Mouse (Mus musculus) ovary, postnatal 10 days (tissue): ENCODE data around the gene Il23r.
"Not testable (repeated sequence)": the region's sequence is repeated elsewhere in the genome, so short reads cannot be mapped to it uniquely, and the experiment has no call there.

Source experiments
- DNase-seq: peaks from one replicate; pipeline ENCODE4 v3.0.0; 2022; ENCODE audit warnings: low spot score

Il23r gene

GRCm38 (mm10) chr6:67491755-67492154 is at the start of gene Il23r:
Il23r (minus strand) TSS chr6:67491855.
- DNase-seq: no peak

- DNase-seq: no peak
Observed at GRCm38 (mm10) chr6:67535777-67536054, 44.1 kb upstream of the Il23r start, which contains the start of gene Tacstd2. Tacstd2 (minus strand) TSS chr6:67535796.

- DNase-seq: no peak
Observed at GRCm38 (mm10) chr6:67535005-67535776, 43.5 kb upstream of the Il23r start.

- DNase-seq: no peak
Observed at GRCm38 (mm10) chr6:67534191-67535004, 42.7 kb upstream of the Il23r start.

GRCm38 (mm10) chr6:67532665-67533440 is 41.2 kb upstream of the Il23r start:
- no peak for DNase-seq

GRCm38 (mm10) chr6:67531822-67532162 is 40.1 kb upstream of the Il23r start:
- no peak for DNase-seq

- no peak for DNase-seq
Observed at GRCm38 (mm10) chr6:67530992-67531821, 39.6 kb upstream of the Il23r start.

- no peak for DNase-seq
Observed at GRCm38 (mm10) chr6:67526356-67526755, 34.7 kb upstream of the Il23r start.

GRCm38 (mm10) chr6:67510752-67511151 is 19.1 kb upstream of the Il23r start:
- DNase-seq: no peak

GRCm38 (mm10) chr6:67501938-67502337 is 10.3 kb upstream of the Il23r start:
- not testable (repeated sequence) for DNase-seq

- DNase-seq: no peak
Observed at GRCm38 (mm10) chr6:67481012-67481411, 10.6 kb downstream of the Il23r start.

GRCm38 (mm10) chr6:67471242-67471641 is 20.4 kb downstream of the Il23r start:
- DNase-seq: no peak

GRCm38 (mm10) chr6:67459424-67459823 is 32.2 kb downstream of the Il23r start:
- DNase-seq: no peak

GRCm38 (mm10) chr6:67451330-67451729 is 40.3 kb downstream of the Il23r start:
- DNase-seq: no peak

GRCm38 (mm10) chr6:67445866-67446265 is 45.8 kb downstream of the Il23r start:
- no peak for DNase-seq

GRCm38 (mm10) chr6:67443124-67443523 is 48.5 kb downstream of the Il23r start:
- DNase-seq: no peak

- DNase-seq: no peak
Observed at GRCm38 (mm10) chr6:67437814-67438385, 53.8 kb downstream of the Il23r start.

GRCm38 (mm10) chr6:67437028-67437427 is 54.6 kb downstream of the Il23r start:
- DNase-seq: no peak

- no peak for DNase-seq
Observed at GRCm38 (mm10) chr6:67436295-67436694, 55.4 kb downstream of the Il23r start.

- DNase-seq: no peak
Observed at GRCm38 (mm10) chr6:67435711-67436110, 55.9 kb downstream of the Il23r start.

- DNase-seq: no peak
Observed at GRCm38 (mm10) chr6:67434755-67435452, 56.8 kb downstream of the Il23r start.
